Mouse (Mus musculus) neural tube, embryonic 14.5 days (tissue): Measurements from ENCODE around the gene Akap8l. TPM values are rescaled to one million over a fixed set of nuclear protein-coding genes. Genes with fewer than 3 reads are reported as not detected.

Source experiments
- ATAC-seq: fragments of 200-750 bp; cut with Nextera tagmentation; 2 replicates; pipeline ENCODE4 v1.8.0; 2017; ENCODE audit warnings: low read depth, mild to moderate bottlenecking, moderate TSS enrichment, moderate library complexity
- H3K27ac ChIP-seq: fragments of 300-500 bp; sonication (generic); 2 replicates; pipeline ENCODE4 v1.5.1; 2014; ENCODE audit warnings: low read depth, mild to moderate bottlenecking, control low read depth, low read length, moderate library complexity, mixed read lengths
- H3K27me3 ChIP-seq: fragments of 300-500 bp; sonication (generic); 2 replicates; pipeline ENCODE4 v1.6.1; 2014; ENCODE audit warnings: low read length; ENCODE audit not compliant: control insufficient read depth, insufficient read depth
- H3K36me3 ChIP-seq: fragments of 300-500 bp; sonication (generic); 2 replicates; pipeline ENCODE4 v1.6.1; 2014; ENCODE audit warnings: low read length, mixed read lengths; ENCODE audit not compliant: control insufficient read depth, insufficient read depth
- H3K4me1 ChIP-seq: fragments of 300-500 bp; sonication (generic); 2 replicates; pipeline ENCODE4 v1.6.1; 2014; ENCODE audit warnings: low read length; ENCODE audit not compliant: control insufficient read depth, insufficient read depth
- H3K4me2 ChIP-seq: fragments of 300-500 bp; sonication (generic); 2 replicates; pipeline ENCODE4 v1.6.1; 2014; ENCODE audit warnings: mild to moderate bottlenecking, low read depth, low read length, control low read depth
- H3K4me3 ChIP-seq: fragments of 300-500 bp; sonication (generic); 2 replicates; pipeline ENCODE4 v1.5.1; 2014; ENCODE audit warnings: low read depth, low read length, control low read depth, mixed read lengths
- H3K9ac ChIP-seq: fragments of 300-500 bp; sonication (generic); replicated peaks from 2 replicates; pipeline ENCODE4 v1.6.1; 2014; ENCODE audit warnings: low read depth, mild to moderate bottlenecking, control low read depth, low read length, mixed read lengths
- H3K9me3 ChIP-seq: fragments of 300-500 bp; sonication (generic); 2 replicates; pipeline ENCODE4 v1.6.1; 2016; ENCODE audit warnings: low read length; ENCODE audit not compliant: control insufficient read depth
- WGBS: fragments of 180-500 bp; shearing (Covaris S2); extraction: QIAGEN DNeasy Blood & Tissue Kit; methylation state at CpG from one replicate; pipeline ENCODE4 v1.1.7; 2014; 5-methylcytosine and 5-hydroxymethylcytosine counted together
- polyA plus RNA-seq: library from polyadenylated mRNA; unstranded; fragments of >200 nt; fragmentation: Nextera tagmentation; extraction: Ambion mirVana; gene quantifications from 2 replicates; pipeline ENCODE4 v1.2.1, GENCODE M21; 2014

Akap8l gene
- polyA plus RNA-seq, 1 experiment from 2014 or later = 158 TPM

DNA sequence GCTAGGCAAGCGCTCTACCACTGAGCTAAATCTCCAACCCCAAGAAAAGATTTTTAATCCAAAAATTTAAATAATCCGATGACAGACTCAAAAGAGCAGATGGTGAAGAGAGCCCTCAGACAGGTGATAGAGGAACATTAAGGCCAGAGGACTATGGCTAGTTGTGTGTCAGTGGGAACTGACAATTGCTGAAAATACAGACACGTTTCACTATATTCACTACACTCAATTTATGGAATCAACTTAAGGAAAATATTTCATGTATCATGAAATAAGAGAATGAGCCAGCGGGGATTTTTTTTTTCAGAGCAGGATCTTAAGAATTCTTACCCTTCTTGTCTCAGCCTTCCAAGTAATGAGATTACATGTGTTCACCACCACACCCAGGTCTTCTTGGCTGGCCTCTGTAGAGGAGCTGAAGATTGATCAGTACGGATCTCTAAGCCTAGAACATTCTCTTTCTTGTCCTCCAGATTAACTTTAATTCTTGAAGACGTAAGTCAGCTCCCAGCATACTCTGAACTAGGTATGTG is 65.2 kb downstream of the Akap8l start:
- Histone ChIP-seq H3K4me3 (peak overlapping the region; percentile 92), H3K9me3 (no peaks in the 10 kb centered on the region), H3K4me1 (peaks cover 14% of the 10 kb centered on the region), H3K9ac (peak overlapping the region; percentile 96), H3K27ac (peak overlapping the region; percentile 100), H3K36me3 (no peaks in the 10 kb centered on the region), H3K27me3 (no peaks in the 10 kb centered on the region), H3K4me2 (peak overlapping the region; percentile 84)
- no peak for ATAC-seq
- WGBS = 58% methylated on average over 6 of the region's 6 CpGs

DNA sequence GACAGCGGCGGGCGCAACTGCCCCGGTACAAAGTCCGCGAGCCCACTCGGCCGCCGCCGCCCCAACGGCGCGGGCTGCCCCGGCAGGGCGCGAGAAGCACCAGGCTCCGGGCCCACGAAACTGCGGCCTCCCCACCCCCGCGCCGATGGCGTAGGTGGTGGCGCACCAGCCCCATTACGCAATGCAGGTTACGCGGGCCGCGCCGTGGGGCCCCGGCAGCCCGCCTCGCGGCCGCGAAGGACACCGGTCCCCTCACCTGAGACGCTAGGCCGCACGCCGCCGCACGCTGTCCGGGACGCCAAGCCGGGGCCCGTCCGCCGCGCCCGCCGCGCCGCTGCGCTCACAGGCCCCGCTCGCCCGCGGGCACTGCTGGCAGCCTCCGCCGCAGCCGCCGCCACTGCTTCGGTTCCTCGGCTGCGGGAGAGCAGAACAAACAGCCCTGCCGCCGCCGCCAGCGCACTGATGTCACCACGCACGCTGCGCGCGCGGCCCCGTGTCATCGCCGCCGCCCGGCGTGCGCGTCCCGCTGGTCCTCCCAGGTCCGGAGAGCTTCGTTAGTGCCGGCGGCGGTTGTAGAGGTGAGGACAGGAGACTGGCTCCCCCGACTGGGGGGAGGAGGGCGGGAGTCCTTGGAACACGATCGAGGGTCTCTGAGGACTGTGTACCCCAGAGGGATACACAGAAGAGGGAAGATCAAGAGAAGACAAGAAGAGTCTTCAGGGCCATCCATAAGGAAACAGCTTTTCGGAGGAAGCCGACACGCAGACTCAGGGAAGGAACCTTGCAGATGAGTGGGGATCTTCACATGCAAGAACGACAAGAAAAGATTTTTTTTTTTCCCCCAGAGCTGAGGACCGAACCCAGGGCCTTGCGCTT is 65.9 kb downstream of the Akap8l start, which contains the start of gene Brd4:
Gene Brd4 (minus strand): TSS at position 461 of the 876 bp plus-strand sequence.
- WGBS = under 1% methylated on average over 64 of the region's 100 CpGs

DNA sequence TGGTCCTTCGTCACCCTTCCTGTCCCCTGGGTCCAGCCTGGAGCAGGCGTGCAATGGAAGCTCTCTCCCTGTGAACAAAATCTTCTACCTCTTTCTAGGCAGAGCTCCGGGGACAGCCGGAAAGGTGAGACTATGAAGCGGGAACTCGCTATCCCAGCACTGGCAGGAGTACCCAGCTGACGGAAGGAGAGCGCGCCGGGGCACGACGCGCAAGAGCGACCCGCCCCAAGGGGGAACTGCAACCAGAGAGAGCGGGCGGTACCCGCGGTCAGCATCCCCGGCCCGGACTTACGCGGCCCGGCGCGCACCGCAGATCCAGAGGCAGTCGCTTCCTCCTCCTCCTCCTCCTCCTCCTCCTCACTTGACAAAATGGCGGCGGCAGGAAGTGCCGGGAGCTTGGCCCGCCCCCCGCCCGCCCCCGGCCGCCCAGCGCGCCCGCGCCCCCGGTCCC is 66.6 kb downstream of the Akap8l start:
- peak; percentile 61 for ATAC-seq

More for the DNA sequence above, 65.9 kb downstream of the Akap8l start, which contains the start of gene Brd4:
- H3K36me3 ChIP-seq = no peaks in the 10 kb centered on the region
- no peaks in the 10 kb centered on the region for H3K9me3 ChIP-seq
- ATAC-seq = peak; percentile 92
- H3K4me3 ChIP-seq = peak within 1 kb of the TSS; percentile 92
- peaks cover 14% of the 10 kb centered on the region for H3K4me1 ChIP-seq
- peak within 1 kb of the TSS; percentile 96 for H3K9ac ChIP-seq
- H3K4me2 ChIP-seq = peak within 1 kb of the TSS; percentile 84
- H3K27me3 ChIP-seq = no peaks in the 10 kb centered on the region
- peak within 1 kb of the TSS; percentile 100 for H3K27ac ChIP-seq

DNA sequence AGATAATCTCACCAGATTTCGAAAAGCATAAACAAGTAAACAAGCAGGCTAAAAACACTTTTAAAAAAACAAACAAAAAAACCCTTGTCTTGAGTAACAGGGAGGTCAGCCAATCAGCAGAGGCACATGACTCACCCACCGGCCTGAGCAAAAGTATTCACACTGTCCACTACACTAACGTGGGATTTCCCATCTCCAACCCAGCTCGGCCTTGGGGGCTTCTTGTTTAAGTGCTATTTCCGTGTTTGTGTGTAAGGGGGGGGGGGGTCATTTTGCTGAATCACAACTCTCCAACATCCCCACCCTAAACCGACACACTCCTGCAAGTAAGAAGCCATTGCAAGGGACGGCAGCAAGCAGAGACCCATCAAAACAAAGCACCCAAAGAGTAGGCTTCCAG is 67.1 kb downstream of the Akap8l start:
- Histone ChIP-seq H3K9me3 (no peaks in the 10 kb centered on the region), H3K36me3 (no peaks in the 10 kb centered on the region), H3K4me1 (peaks cover 14% of the 10 kb centered on the region), H3K4me3 (peak overlapping the region; percentile 92), H3K9ac (peak overlapping the region; percentile 96), H3K27ac (peak overlapping the region; percentile 100), H3K4me2 (peak overlapping the region; percentile 84), H3K27me3 (no peaks in the 10 kb centered on the region)
- peak; percentile 23; the same call in 1 of the 2 replicates for ATAC-seq
- 6% methylated on average over 7 of the region's 7 CpGs for WGBS

More for the DNA sequence above, 66.6 kb downstream of the Akap8l start:
- Histone ChIP-seq H3K27ac (peak overlapping the region; percentile 100), H3K9ac (peak overlapping the region; percentile 96), H3K4me2 (peak overlapping the region; percentile 84), H3K9me3 (no peaks in the 10 kb centered on the region), H3K36me3 (no peaks in the 10 kb centered on the region), H3K27me3 (no peaks in the 10 kb centered on the region), H3K4me1 (peaks cover 14% of the 10 kb centered on the region), H3K4me3 (peak overlapping the region; percentile 92)
- WGBS = 0% methylated on average over 18 of the region's 41 CpGs

DNA sequence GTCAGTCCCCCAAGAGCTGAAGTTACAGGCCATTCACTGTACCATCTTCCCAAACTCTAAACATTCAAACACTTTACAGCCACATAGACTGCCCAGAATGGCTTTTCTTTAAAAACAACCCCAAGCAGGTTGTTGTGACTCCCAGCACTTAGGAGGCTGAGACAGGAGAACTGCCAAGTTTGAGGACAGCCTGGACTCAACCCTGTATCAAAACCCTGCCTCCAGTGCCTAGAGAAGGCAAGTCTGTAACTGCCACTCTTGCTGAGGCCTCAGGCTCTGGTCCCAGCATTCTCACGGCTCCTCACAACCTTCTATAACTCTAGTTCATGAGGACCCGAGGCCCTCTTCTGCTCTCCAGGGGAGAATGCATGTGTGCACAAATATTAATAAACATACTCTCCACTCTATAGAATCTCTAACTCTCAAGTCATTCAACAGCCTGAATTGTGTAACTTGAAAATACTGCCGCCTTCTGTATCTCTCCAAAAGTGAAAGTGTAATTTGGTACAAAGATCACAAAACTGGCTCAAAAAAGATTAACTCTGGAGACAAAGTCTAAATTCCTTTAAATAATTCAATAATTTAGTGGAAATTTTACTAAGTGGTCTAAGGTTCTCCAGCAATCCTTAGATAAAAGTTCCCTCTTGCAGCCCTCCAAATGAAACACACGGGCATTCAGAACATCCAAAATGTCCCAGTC is 68.6 kb downstream of the Akap8l start:
- H3K4me1 ChIP-seq = peaks cover 14% of the 10 kb centered on the region
- ATAC-seq = no peak
- H3K27ac ChIP-seq = no peak overlapping the region
- H3K4me2 ChIP-seq = no peak overlapping the region
- H3K9me3 ChIP-seq = no peaks in the 10 kb centered on the region
- no peaks in the 10 kb centered on the region for H3K27me3 ChIP-seq
- H3K4me3 ChIP-seq = no peak overlapping the region
- no peaks in the 10 kb centered on the region for H3K36me3 ChIP-seq
- WGBS = 77% methylated on average over 4 of the region's 4 CpGs
- no peak overlapping the region for H3K9ac ChIP-seq

DNA sequence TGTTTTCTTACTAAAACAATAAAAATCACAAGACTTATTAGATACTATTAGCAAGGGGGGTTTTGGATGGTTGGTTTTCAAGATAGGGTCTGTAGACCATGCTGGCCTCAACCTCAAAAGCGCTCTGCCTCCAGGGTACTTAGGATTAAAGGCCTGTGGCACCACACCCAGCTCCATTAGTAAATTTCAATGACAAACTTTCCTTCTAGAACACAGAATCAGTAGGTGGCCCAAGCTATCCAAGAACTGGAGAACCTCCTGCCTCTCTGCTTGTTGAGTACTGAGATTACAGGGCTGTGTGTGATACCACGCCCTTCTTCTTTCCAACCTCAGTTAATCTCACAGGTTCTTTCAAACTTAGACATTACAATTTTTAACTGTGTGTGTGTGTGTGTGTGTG is 69.3 kb downstream of the Akap8l start:
- no peaks in the 10 kb centered on the region for H3K9me3 ChIP-seq
- no peak overlapping the region for H3K9ac ChIP-seq
- H3K4me3 ChIP-seq = no peak overlapping the region
- H3K4me1 ChIP-seq = peaks cover 14% of the 10 kb centered on the region
- 95% methylated on average over 2 of the region's 2 CpGs for WGBS
- no peaks in the 10 kb centered on the region for H3K36me3 ChIP-seq
- no peak for ATAC-seq
- H3K4me2 ChIP-seq = no peak overlapping the region
- H3K27ac ChIP-seq = no peak overlapping the region
- H3K27me3 ChIP-seq = no peaks in the 10 kb centered on the region

DNA sequence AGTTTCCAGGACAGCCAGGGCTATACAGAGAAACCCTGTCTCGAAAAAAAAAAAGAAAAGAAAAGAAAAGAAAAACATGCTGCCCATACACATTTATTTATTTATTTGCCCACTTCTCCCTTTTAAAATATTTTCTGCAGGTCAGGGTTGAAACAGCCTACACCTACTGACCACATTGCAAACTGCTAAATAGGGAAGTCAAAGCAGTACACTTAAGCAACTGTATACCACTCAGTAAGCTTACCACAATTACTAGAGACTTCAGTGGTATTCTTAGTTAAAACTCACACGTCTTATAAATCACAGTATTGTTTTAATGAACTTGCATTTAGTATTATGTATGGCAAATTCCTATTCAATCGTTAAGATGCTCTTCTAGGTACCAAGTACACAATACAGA is 69.8 kb downstream of the Akap8l start:
- WGBS = 85% methylated on average over 3 of the region's 3 CpGs
- ATAC-seq = no peak

DNA sequence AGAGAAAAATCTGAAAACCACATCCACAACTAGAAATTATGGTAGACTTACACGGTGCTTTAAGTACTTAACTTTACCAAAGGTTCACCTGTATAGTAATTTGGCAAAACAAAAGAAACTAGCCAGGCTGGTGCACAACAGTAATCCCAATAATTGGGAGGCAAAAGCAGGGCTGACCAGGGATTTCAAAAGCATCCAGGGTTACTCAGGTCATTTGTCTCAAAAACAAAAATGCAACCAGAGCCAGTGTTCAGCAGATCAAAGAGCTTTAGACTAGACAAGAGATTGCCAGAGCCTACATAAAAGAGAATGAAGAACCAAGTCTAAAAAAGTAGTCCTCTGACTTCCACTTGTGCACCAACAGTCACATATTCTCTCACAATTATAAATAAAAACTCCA is 73.2 kb downstream of the Akap8l start:
- Histone ChIP-seq H3K4me3 (no peak overlapping the region), H3K27ac (no peak overlapping the region), H3K36me3 (no peaks in the 10 kb centered on the region), H3K9ac (no peak overlapping the region), H3K4me2 (no peak overlapping the region), H3K27me3 (no peaks in the 10 kb centered on the region), H3K4me1 (peaks cover 4% of the 10 kb centered on the region), H3K9me3 (no peaks in the 10 kb centered on the region)
- ATAC-seq = no peak
- WGBS = 92% methylated on average over 1 of the region's 1 CpGs

More for the DNA sequence above, 69.8 kb downstream of the Akap8l start:
- H3K4me2 ChIP-seq = no peak overlapping the region
- H3K9me3 ChIP-seq = no peaks in the 10 kb centered on the region
- H3K27me3 ChIP-seq = no peaks in the 10 kb centered on the region
- no peak overlapping the region for H3K27ac ChIP-seq
- peaks cover 14% of the 10 kb centered on the region for H3K4me1 ChIP-seq
- H3K9ac ChIP-seq = no peak overlapping the region
- no peaks in the 10 kb centered on the region for H3K36me3 ChIP-seq
- H3K4me3 ChIP-seq = no peak overlapping the region
